Mouse (Mus musculus) bone marrow macrophage, adult 2 months (primary cell): Measurements from ENCODE around the gene Aamdc.

Source experiments
- CTCF ChIP-seq: IDR thresholded peaks from 2 replicates; pipeline ENCODE4 v1.5.1; 2012; ENCODE audit warnings: low read depth, mild to moderate bottlenecking, low read length, moderate library complexity
- POLR2A ChIP-seq: IDR thresholded peaks from 2 replicates; pipeline ENCODE4 v1.6.1; 2012; ENCODE audit warnings: mild to moderate bottlenecking, low read depth, low read length, borderline replicate concordance

GRCm38 (mm10) chr7:97563576-97563975 lies 15.7 kb downstream of the Aamdc start:
- TF ChIP-seq POLR2A (no peak), CTCF (no peak)
